Mouse (Mus musculus): ENCODE measurements around the gene Msln.

- TF ChIP-seq CTCF (IDR thresholded peaks at IDR 0.05; ENCODE audit: low read depth) (no peak), EP300 (optimal IDR thresholded peaks at IDR 0.05) (no peak)
Measured at GRCm38 (mm10) chr17:25760148-25760547, 6.0 kb upstream of the Msln start.
